Mouse (Mus musculus): Measurements from ENCODE around the gene Idh2.
"Not testable (repeated sequence)": the region's sequence is repeated elsewhere in the genome, so short reads cannot be mapped to it uniquely, and the experiment has no call there.

The Idh2 gene

DNA sequence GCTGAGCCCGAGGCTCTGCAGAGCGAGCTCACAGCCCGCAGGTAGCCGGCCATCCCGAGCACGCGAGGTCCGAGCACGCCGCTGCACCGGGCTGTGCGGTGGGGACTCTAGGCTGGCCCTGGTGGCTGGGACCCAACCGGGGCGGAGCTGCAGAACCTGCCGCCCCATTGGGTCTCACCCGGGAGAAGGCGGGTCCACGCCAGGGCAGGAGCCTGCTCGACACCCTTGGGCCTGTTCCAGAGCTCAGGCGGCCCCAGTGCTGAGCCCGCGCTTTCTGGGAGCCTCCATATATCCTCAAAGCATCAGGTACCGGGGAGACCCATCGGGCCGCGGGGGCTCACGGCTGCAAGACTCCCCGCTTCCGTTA, at the start of gene Idh2:
Gene Idh2 (minus strand): TSS at position 169 of the 367 bp plus-strand sequence.
- DNase-seq, result peak; percentile 93

DNA sequence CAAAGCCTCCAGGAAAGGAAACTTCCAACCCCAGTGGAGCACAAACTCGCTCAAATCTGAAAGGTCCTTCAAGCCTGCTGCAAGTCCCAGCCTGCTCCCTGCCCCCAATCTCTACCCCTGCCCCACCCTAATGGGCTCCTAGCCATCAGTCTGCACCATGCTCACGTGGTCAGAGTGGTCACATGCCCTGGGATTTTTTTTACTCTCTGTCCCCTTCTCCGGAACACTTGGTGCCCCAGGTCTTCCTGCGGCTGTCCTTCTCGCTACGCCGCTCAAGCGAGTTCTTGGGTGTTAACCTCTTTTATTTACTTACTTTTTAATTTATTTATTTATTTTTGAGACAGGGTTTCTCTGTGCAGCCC, 45.7 kb upstream of the Idh2 start:
- no peak for DNase-seq

DNA sequence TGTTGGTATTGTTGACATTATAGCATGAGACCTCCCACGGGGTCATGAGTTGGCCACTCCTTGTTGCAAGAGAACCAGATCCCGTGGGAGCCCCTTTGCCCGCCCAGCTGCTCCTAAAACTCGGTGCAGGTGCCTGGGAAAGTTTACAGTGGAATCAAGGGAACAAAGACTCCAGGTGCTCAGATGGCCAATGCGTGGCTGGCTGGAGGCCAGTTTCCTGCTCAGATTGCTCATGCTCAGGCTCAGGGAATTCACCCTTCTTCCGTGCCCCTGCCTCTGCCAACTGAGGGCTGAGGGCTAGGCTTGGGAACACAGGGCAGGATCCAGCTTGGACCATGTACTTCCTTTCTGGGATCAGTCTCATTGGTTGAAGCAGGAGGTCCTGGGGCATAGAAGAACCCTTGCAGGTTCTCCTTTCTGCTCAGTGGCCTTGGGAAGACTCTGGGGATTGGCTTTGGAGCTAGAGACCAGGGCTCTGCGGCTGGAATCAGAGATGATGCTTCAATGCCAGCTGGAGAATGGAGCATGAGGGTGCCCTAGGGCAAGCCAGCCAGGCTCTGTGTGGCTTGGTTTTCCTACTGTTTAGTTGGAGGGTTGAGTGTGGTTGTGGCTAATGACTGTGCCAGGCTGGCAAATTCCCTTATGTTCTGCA, 45.2 kb upstream of the Idh2 start:
- no peak for DNase-seq

DNA sequence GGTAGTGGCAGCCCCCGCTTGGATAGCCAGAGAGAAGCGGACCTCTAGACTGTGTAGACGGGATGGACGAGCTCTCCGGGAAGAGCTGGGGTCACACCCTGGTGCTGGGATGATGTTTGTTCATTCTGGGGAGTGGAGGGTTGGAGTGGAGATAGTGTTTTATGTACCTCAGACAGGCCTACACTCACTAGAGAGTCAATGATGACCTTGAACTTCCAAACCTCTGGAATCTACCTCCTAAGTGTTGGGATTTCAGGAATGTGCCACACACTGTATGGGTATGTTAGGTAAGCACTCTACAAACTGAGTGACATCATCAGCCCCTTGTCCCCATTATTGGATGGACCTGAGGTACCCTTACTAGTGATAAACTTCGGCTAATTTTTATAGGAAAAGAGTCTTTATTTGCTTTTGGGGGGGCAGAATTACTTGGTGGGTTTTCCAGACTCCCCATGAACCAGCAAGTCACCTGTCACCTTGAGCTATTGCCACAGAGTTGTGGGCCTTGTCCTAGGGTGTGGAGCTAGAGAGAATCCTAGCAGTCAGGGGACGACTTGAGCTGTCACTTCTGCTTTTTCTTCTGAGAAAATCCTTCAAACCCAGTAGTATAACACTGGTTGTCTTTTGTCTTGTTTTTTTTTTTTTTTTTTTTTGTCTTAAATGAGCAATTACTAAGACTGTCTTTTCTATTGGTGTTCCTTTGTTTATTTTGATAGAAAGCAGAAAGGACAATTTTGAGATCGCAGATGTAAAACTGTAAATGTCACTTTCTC, 43.5 kb upstream of the Idh2 start:
- DNase-seq, result no peak

DNA sequence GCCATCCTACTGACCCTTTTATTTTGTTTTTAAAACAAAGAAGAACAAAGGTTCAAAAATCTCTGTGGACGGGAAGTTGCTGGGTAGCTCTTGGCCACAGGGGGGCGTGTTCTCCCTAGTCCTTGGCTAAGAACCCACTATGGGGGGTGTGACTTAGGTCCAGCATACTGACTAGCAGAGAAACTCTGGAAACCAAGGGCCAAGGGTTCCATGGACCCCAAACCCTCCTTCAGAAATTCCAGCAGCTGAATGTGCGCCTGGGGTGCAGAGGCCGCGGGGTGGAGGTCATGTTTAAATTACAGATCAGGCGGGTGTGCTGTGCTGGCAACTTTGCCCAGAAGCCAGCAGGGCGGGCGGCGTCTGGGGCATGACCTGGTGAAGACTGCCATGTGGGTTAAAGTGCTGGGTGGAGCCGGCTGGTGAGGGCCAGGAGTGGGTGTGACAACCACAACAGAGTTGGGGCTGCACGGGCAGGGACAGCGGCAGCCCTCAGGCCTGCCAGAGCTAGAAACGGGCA, 41.6 kb upstream of the Idh2 start:
- no peak for DNase-seq

DNA sequence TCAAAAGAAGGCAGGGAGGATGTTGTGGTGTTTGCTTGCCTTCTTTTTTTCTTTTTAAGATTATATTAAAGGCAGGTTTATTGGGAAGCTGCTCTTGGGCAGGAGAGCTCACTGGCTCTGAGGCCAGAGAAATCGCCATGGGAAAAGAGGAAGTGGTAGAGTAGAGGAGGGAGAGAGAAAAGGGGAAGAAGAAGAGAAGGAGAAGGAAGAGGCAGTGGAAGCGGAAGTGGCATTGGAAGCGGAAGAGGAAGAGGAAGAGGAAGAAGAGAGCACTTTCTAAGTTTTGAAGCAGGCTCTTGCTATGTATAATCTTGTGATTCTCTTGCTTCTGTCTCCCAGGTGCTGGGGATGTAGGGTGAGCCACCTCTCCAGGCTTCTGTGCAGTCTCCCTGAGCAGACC, 39.5 kb upstream of the Idh2 start:
- DNase-seq, result no peak

DNA sequence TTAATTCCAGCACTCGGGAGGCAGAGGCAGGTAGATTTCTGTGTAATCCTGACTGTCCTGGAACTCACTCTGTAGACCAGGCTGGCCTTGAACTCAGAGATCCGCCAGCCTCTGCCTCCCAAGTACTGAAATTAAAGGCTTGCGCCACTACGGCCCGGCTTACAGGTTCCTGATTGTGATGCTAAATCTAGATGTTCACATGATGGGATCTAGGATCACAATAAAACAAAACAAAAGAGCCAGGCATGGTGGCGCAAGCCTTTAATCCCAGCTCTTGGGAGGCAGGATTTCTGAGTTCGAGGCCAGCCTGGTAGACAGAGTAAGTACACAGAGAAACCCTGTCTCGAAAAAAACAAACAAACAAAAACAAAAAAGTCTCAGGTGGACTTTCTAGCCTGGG, 37.6 kb upstream of the Idh2 start:
- no peak for DNase-seq

DNA sequence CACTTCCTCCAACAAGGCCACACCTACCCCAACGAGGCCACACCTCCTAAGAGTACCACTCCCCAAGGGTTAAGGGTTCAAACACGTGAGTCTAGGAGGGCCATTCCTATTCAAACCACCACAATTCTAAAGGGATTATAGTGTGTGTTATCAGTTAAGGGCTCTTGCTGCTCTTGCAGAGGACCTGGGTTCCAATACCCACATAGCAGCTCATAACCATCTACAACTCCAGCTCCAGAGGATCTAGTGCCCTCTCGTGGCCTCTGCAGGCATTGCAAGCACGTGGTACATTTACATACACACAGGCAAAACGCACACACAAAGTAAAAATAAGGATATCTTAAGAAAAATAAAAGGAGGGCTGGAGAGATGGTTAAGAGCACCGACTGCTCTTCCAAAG, 37.0 kb upstream of the Idh2 start:
- DNase-seq, result no peak

DNA sequence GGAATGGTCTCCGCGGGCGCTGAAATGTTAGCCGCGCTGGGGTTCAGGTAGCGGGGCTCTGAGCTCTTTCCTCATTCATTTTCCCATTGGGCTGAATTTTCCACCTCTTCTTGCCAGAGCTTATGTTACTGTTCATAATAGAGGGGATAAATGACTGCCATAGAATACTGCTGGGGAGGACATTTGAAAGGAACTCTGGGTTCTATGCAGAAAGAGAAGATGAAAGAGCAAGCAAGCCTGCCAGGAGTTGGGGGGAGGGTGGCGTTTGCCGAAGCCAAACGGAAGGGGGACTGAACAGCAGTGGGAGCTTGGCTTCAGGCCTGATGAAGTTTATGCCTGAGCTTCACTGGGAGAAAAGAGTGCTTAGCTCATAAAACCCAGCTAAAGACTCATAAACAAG, 34.2 kb upstream of the Idh2 start:
- no peak for DNase-seq

DNA sequence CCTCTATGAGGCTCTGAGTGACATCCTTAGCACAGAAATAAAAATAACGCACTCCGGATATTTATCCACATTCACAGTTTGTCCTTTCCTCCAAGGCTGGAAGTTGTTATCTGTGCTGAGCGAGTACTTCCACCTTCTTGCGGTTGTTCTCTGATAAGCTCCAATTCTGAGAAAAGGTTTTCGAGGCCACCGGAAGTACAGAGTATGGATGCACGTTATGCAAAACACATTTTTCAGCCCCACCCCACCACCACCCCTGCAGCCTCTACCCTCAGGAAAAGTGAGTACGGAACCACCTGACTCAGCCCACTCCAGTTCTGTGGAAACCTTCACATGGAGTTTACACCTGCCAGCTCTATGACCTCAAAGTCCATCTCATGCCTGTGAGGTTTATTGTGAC, 30.9 kb upstream of the Idh2 start:
- DNase-seq, result no peak

DNA sequence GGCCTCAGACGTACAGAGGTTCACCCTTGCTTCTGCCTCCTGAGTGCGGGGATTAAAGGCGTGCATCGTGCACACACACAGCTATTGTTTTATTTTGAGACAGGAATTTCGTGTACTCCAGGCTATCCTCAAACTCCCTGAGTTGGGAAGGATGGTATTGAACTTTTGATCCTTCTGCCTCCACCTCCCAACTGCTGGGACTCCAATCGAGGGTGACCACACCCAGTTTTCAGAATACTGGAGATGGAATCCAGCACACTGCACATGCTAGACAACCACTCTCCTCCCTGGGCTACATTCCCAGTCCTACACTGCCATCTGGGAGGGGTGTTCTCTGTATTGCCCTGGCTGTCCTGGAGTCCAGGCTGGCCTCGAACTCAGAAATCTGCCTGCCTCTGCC, 29.5 kb upstream of the Idh2 start:
- no peak for DNase-seq

DNA sequence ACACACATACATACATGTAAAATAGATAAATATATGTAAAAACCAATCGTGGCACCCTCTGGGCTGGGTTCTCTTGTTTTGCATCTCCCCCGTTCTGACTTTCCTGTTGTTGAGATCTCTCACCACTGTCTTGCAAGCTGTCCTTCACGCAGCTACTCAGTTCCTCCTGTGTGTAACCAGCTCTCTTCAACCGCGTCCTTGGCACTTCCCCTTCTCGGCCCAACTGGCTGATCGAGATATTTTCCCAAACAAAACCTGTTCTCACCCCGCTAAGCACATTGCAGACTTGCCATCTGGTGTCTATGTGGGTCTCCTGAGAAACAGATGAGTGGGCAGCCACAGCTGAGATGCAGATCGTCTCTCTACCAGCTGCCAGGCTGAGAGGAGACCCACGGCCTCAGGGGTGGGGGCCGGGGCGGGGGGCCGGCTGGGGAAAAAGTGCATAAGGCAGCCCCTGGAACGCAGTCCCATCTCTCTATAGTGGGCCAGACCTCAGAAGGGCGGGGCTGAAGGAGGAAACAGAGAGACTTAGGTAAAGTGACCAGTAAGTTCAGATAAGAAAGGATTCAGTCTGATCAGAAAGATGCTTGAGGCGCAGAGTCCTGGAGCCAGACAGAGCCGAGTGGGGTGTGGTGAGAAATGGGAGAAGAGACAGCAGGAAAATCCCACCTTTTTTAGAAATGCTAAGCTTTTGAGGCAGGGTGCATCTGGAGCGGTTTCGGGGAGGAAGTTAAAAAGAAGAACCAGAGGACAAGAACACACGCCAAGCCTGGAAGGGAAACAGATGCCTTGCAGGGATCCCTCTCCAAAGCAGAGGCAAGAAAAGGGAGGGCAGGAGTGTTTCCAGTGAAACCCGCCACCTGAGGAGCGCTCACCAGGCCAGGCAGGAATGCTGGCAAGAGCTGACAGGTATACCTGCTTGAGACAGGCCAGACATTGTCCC, 28.4 kb upstream of the Idh2 start:
- DNase-seq, result no peak

DNA sequence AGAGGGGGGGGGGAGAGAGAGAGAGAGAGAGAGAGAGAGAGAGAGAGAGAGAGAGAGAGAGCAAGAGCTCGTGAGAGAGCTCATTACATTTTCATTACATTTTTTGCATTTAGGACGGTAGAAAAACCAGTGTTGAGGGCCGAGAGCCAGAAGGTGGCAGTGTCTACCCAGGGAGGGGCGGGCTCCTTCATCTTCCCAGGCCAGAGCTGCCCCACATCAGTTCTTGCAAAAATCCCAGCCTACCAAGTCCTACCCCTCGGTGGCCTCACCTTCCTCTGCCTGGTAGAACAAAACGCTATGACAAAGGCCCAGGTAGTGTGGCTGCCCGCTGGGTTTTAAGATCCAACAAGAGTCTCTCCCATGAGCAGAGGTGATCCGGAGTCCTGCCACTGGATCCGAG, 25.6 kb upstream of the Idh2 start:
- peak; percentile 38 for DNase-seq

DNA sequence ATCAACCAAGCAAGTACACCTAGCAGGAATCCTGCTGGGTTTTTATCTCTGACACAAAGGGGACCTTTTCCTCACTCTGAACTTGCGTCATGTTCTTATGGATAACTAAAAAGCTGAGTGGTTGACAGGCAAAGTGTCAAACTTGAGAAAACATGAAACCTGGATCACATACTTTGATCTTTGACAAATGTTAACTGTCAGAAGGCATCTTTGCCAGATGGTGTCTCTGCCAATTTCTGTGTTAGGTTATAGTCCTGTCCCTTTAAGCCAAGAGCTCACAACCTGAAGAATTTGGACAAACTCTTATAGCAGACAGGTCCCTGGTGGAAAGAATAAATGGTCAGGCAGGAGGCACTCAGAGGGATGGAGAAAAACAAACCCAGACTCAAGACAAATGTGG, 23.2 kb upstream of the Idh2 start:
- no peak for DNase-seq

DNA sequence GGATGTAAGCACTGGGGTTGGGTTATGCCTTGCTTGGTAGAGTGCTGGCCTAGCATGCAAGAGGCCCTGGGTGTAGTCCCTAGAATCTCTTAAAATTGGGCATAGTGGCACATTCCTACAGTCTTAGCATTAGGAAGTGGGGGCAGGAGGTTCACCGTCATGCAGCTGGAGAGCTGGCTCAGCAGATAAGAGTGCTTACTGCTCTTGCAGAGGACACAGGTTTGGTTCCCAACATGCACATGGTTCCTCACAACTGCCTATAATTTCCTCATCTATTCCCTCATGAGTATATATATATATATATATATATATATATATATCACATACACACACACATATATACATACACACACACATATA, 20.0 kb upstream of the Idh2 start:
- no peak for DNase-seq

DNA sequence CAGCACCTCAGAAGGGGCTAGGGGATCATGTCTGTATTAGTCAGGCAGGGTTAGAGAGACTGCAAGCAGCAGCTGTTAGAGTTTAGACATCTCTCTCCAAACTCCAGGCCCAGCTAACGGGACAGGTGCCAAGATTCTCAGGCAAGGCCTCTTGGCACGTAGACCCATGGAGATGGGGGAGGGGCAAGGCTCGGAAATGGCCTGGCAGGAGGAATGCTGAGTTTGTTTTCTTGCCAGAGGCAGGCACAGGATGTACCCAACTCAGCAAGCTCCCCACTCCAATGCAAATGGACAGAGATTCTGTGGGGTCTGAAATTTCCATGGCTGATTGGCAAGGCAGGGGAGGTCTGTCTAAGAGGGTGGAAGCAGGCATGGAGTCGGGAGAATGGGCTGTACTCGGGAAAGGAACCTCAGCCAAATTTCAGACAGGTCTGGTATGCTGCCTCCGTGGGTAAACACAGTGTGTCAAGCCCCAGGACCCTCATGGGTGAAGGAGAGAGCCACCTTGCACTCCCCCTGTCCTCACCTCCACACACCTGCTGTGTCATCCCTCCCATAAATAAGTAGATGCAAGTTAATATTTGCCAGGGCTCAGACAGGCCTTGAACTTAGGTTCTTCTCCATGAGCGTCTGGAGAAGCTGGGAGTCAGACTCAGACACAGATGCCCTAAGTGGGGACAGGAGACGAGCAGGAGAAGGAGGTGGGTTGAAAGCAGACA, 19.4 kb upstream of the Idh2 start:
- peak; percentile 33 for DNase-seq

DNA sequence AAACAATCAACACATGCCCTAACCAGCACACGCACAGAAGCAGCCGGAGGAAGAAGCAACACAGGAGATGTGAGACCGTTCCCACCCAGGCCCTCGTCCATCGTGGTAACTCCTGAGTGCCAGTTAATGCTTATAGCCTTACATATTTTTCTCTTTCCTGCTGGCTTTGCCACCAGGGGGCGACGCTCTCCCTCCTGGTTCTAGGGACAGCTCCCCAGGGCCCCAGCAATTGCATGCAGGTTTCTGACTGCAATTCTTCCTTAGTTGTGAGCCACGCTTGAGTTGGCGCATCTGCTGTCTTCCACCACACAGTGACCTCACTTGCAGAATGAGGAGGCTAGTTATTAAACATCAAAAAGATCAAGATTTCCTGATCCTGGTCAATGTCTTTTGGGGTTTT, 17.3 kb upstream of the Idh2 start:
- no peak for DNase-seq

DNA sequence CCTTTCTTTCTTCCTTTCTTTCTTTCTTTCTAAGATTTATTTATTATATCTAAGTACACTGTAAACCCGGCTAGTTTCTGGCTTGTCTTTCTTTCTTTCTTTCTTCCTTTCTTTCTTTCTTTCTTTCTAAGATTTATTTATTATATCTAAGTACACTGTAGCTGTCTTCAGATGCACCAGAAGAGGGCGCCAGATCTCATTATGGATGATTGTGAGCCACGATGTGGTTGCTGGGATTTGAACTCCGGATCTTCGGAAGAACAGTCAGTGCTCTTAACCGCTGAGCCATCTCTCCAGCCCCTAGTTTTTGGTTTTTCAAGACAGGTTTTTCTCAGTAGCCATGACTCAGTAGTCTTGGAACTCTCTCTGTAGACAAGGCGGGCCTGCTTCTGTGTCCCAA, 16.1 kb upstream of the Idh2 start:
- not testable (repeated sequence) for DNase-seq

DNA sequence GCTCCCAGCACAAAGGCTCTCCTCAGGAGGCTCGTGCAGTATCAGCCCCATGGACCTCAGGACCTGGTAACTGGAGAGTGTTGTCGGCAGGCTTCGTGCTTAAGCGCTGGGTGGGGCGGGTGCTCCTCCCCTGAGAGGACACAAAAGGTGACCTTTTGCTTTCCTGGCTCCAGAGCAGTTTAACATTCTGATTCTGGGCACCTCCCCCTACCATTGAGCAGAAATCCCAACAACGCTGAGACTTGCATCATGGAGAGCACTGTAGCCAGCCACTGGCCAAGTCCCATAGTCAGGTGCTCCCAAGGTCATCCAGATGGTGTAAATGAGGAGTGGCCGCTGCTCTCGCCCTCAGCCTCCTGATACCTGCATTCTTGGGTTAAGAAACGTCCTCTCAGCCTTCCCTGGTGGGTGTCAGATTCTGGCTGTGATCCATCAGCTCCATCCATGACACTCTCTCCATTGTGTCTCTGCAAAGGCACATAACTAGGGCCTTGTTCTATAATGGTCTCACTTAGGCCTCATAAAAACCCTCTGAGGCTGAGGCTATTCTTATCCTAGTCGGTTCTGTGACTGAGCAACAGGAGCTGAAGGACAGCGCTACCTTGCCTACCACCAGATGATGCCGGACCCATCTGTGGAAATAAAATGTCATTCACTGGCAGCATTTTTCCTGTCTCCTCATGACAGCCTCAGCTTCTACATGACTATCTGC, 15.3 kb upstream of the Idh2 start:
- no peak for DNase-seq

DNA sequence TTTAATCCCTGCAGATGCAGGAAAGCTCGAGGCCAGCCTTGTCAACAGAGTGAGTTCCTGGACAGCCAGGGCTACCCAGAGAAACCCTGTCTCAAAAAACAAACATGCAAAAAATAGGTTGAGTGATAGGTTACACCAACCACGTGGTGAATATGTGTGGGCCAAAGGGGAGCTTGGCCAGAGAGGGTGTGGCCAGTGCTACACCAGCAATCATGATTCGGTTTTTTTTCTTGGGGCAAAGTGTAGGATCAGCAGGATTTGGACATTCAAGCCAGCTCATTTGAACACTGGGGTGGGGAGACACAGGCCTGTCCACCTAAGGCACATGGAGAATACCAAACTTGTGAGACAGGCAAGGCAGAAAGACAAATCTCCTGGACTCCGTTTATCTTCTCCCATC, 14.1 kb upstream of the Idh2 start:
- no peak for DNase-seq

DNA sequence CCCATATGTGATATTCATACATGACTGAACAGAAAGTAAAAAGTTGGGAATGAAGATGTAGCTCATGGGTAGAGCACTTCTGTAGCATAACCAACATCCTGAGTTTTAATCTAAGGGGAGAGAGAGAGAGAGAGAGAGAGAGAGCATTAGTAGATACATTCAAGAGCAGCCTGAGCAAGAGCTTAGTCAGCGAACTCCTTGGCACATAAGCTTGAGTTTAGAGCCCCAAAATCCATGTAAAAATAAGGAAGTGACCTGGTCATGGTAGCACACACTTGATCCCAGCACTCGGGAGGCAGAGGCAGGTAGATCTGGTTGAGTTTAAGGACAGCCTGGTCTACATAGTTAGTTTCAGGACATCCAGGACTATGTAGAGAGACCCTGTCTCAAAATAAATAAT, 8.5 kb upstream of the Idh2 start:
- no peak for DNase-seq

DNA sequence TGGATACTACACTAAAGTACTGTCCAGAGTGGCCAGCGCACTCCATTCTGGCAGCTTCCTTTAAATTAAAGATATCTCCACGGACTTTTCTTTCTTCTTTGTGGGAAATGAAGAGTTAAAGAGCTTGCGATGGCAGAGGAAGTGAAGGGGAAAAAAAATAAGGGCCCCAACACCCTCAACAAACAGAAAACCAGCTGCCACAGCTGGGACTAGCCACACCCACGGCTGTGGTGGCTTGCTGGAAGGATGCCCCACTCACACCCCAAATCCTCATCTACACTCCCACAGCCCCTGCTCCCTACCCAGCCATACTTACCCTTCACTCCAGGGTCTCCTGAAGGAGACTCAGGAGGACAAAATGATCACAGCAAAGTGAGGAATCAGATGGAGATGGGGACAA, 7.9 kb upstream of the Idh2 start:
- DNase-seq, result no peak

All from cerebellum, adult 11 months (tissue).